Mouse (Mus musculus) hindbrain, embryonic 11.5 days (tissue): ENCODE measurements around the gene Cldn16. TPM values are rescaled to one million over a fixed set of nuclear protein-coding genes. Genes with fewer than 3 reads are reported as not detected.

Experiments used
- ATAC-seq: fragments of 200-750 bp; cut with Nextera tagmentation; 2 replicates; pipeline ENCODE4 v1.8.0; 2017; ENCODE audit warnings: mild to moderate bottlenecking, moderate TSS enrichment, moderate library complexity; ENCODE audit not compliant: low FRiP score
- DNase-seq: peaks from one replicate; pipeline ENCODE4 v3.0.0-alpha.2; 2015; ENCODE audit warnings: low spot score
- H3K27ac ChIP-seq: fragments of 300-500 bp; sonication (generic); 2 replicates; pipeline ENCODE4 v1.5.1; 2014; ENCODE audit warnings: mild to moderate bottlenecking, low read depth, low read length
- H3K27me3 ChIP-seq: fragments of 300-500 bp; sonication (generic); 2 replicates; pipeline ENCODE4 v1.6.1; 2014; ENCODE audit warnings: mild to moderate bottlenecking, low read length, moderate library complexity, mixed read lengths; ENCODE audit not compliant: control insufficient read depth, insufficient read depth
- H3K36me3 ChIP-seq: fragments of 300-500 bp; sonication (generic); 2 replicates; pipeline ENCODE4 v1.6.1; 2014; ENCODE audit warnings: mild to moderate bottlenecking, low read length, moderate library complexity, mixed read lengths; ENCODE audit not compliant: control insufficient read depth, insufficient read depth
- H3K4me1 ChIP-seq: fragments of 300-500 bp; sonication (generic); replicated peaks from 2 replicates; pipeline ENCODE4 v1.6.1; 2014; ENCODE audit warnings: low read length, mixed read lengths; ENCODE audit not compliant: control insufficient read depth, insufficient read depth
- H3K4me2 ChIP-seq: fragments of 300-500 bp; sonication (generic); replicated peaks from 2 replicates; pipeline ENCODE4 v1.6.1; 2014; ENCODE audit warnings: mild to moderate bottlenecking, low read depth, low read length
- H3K4me3 ChIP-seq: fragments of 300-500 bp; sonication (generic); 2 replicates; pipeline ENCODE4 v1.5.1; 2014; ENCODE audit warnings: low read depth, low read length
- H3K9ac ChIP-seq: fragments of 300-500 bp; sonication (generic); 2 replicates; pipeline ENCODE4 v1.6.1; 2014; ENCODE audit warnings: low read depth, low read length
- H3K9me3 ChIP-seq: fragments of 300-500 bp; sonication (generic); 2 replicates; pipeline ENCODE4 v1.6.1; 2016; ENCODE audit warnings: low read length; ENCODE audit not compliant: control insufficient read depth
- WGBS: fragments of 180-500 bp; shearing (Covaris S2); extraction: QIAGEN DNeasy Blood & Tissue Kit; methylation state at CpG from one replicate; pipeline ENCODE4 v1.1.7; 2014; 5-methylcytosine and 5-hydroxymethylcytosine counted together
- polyA plus RNA-seq: library from polyadenylated mRNA; unstranded; fragments of >200 nt; fragmentation: Nextera tagmentation; extraction: Ambion mirVana; gene quantifications from 2 replicates; pipeline ENCODE4 v1.2.1, GENCODE M21; 2014

Gene Cldn16
- polyA plus RNA-seq, 1 experiment from 2014 or later: not detected

DNA sequence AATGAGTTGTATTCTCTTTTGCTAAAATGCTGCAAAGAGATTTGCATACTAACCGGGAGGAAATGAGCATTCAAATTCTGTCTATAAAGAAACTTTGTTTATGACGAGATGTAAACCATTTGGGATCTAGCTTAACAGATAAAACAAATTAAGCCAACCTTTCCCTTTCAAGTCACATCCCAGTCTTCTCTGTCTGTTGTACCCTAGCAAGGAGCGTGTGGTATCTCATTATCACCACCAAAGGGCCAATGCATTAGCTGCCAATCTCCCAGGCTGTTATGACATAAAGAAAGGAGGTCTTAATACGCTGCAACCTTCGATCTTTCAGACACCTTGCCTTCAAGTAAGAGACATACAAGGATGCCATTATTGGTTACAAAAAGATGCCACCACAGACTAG, 62.9 kb downstream of the Cldn16 start:
- 78% methylated on average over 5 of the region's 5 CpGs for WGBS
- no peak for ATAC-seq

DNA sequence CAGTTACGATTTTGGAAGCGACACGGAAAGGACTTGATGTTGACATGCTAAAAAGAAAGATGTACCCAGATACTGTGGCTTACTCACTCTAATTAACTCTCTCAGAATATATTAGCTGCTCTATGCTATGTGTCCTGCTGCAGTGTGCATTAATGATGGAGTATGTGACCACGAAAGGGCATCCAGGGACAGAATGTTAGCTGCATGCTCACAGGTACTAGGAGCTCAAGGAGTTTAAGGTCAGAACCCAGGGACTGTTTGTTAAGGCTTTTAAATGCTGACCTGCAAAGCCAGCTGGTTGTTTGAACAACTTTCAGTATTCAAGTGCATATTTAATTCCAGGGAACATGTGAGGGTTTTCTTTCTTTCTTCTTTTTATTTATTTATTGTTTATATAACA, 63.7 kb downstream of the Cldn16 start, which contains the start of gene Tmem207:
Gene Tmem207, minus strand, starts transcription at position 101 of the 400 bp plus-strand sequence.
- no peak within 1 kb of the TSS for H3K4me2 ChIP-seq
- no peaks in the 10 kb centered on the region for H3K9me3 ChIP-seq
- no peak within 1 kb of the TSS for H3K9ac ChIP-seq
- H3K4me1 ChIP-seq: no peaks in the 10 kb centered on the region
- H3K27me3 ChIP-seq: no peaks in the 10 kb centered on the region
- H3K4me3 ChIP-seq: no peak within 1 kb of the TSS
- ATAC-seq (no peak), DNase-seq (no peak)
- WGBS: 89% methylated on average over 4 of the region's 4 CpGs
- H3K27ac ChIP-seq: no peak within 1 kb of the TSS
- H3K36me3 ChIP-seq: no peaks in the 10 kb centered on the region

More for the DNA sequence above, 62.9 kb downstream of the Cldn16 start:
- H3K27ac ChIP-seq: no peak overlapping the region
- H3K4me2 ChIP-seq: no peak overlapping the region
- H3K4me3 ChIP-seq: no peak overlapping the region
- no peak for DNase-seq
- H3K9ac ChIP-seq: no peak overlapping the region
- H3K4me1 ChIP-seq: no peaks in the 10 kb centered on the region
- no peaks in the 10 kb centered on the region for H3K27me3 ChIP-seq
- H3K9me3 ChIP-seq: no peaks in the 10 kb centered on the region
- H3K36me3 ChIP-seq: no peaks in the 10 kb centered on the region

GRCm38 (mm10) chr16:26527931-26528666, 65.2 kb downstream of the Cldn16 start:
- no peak overlapping the region for H3K4me2 ChIP-seq
- 79% methylated on average over 10 of the region's 10 CpGs for WGBS
- H3K27ac ChIP-seq: no peak overlapping the region

DNA sequence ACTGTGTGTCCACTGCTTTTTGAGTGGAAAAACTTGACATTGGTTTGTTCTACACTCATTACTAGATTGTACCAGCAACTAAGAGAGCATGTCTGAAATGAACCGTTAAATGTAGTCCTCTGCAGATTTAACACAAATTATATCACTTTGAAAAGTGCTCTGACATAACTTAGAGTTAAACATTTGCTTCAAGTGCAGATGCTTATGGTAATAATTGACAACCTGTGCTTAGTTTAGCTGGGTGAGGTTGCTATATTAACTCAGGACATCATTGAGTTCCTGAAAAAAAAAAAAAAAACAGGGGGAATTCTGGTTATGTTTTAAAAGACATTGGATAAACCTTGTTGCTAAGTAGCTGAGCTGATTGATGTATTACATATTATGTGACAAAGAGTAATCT, 67.5 kb downstream of the Cldn16 start:
- no peaks in the 10 kb centered on the region for H3K36me3 ChIP-seq
- no peaks in the 10 kb centered on the region for H3K4me1 ChIP-seq
- DNase-seq (no peak), ATAC-seq (no peak)
- no peak overlapping the region for H3K27ac ChIP-seq
- H3K27me3 ChIP-seq: no peaks in the 10 kb centered on the region
- H3K4me3 ChIP-seq: no peak overlapping the region
- no peak overlapping the region for H3K4me2 ChIP-seq
- H3K9ac ChIP-seq: no peak overlapping the region
- no peaks in the 10 kb centered on the region for H3K9me3 ChIP-seq
- WGBS: 92% methylated on average over 1 of the region's 1 CpGs

More at GRCm38 (mm10) chr16:26527931-26528666, 65.2 kb downstream of the Cldn16 start:
- Histone ChIP-seq H3K36me3 (no peaks in the 10 kb centered on the region), H3K4me1 (no peaks in the 10 kb centered on the region), H3K9me3 (no peaks in the 10 kb centered on the region), H3K4me3 (no peak overlapping the region), H3K27me3 (no peaks in the 10 kb centered on the region), H3K9ac (no peak overlapping the region)
- DNase-seq (no peak), ATAC-seq (peak; percentile 79)

DNA sequence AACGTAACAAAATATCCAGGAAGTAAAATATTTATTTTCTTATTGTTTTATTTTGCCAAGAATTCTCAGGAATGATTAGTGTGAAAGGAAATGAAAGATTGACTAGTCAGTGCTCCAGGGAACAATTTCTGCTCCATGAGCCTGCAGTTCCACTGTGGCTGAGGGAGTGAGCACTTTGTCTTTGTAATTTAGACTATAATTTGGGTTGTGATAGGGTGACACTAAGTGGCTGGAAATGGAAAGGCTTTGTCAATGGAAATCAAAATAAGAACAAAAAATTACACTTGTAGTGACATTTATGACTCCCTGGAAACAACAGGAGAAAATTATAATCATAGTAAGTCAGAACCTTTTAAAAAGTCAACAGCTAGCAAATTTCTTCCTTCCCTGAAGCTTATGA, 69.4 kb downstream of the Cldn16 start:
- ATAC-seq: no peak
- 92% methylated on average over 1 of the region's 1 CpGs for WGBS
- Histone ChIP-seq H3K9me3 (no peaks in the 10 kb centered on the region), H3K4me3 (no peak overlapping the region), H3K36me3 (no peaks in the 10 kb centered on the region), H3K9ac (no peak overlapping the region), H3K27ac (no peak overlapping the region), H3K4me2 (no peak overlapping the region), H3K4me1 (no peaks in the 10 kb centered on the region), H3K27me3 (no peaks in the 10 kb centered on the region)
- DNase-seq: no peak

Other genes with a start within 250 kb of the Cldn16 start
- 10.6 and 12.3 TPM in 2 replicates for gene Cldn1, start 91.3 kb upstream of the Cldn16 start, polyA plus RNA-seq
- 0.14 TPM in 1 of 2 replicates, not detected in the other for gene Tmem207, start 63.6 kb downstream of the Cldn16 start, polyA plus RNA-seq
- 5.4 and 5.9 TPM in 2 replicates for gene Il1rap, start 118.6 kb downstream of the Cldn16 start, polyA plus RNA-seq